Mouse (Mus musculus): ENCODE data around the gene Btn1a1. TPM values are rescaled to one million over a fixed set of nuclear protein-coding genes. Genes with fewer than 3 reads are reported as not detected.

Gene Btn1a1
- total and polyA plus RNA-seq, 2 experiments from 2014 or later = 0.24 to 0.89 TPM

DNA sequence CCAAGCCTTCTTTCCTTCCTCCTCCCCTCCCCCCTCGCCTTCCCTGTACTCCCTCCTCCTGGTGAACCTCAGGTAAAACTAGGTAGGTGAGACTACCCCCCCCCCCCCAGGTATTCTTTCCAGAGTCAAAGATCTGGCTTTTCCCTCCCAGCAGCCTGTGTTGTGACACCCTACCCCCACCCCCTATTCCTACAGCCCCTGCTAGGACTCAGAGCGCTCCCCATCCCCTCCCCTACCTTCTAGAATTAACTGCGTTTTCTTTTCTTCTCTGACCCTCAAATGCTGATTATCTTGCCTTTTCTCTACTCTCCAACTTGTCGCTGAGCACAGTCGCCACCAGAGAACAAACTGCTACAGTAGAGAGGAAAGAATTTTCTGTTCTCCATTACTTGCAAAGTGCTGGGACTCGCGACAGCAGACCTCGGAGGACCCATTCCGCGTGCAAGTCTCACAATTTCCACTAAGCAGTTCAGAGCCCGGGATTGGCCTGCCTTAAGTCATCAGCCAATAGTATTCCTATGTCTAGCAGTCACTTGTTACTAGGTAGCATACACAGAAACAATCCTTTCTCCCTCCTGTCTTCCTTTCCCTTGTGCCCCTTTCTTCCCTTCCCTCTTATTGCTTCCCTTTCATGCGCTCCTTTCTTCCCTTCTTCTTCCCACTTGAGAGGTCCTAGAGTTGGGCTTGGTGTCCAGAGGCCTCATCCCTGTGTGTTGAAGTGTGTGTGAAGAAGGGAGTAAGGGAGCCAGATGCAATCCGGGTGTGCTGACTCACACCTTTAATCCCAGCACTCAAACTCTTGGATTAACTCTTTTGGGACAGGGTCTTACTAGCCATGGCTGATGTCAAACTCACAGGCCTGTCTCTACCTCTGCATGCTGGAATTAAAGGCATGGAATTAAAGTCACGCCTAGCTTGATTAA lies 23.0 kb upstream of the Btn1a1 start, which contains the start of gene Btn2a2:
TSS of gene Btn2a2 (minus strand) at position 458 of the 923 bp plus-strand sequence.
- no peaks in the 10 kb centered on the region for H3K9me3 ChIP-seq (ENCODE audit: low read length)
- no peak within 1 kb of the TSS; the same call in 1 of the 2 replicates for H3K27ac ChIP-seq
- DNase-seq (ENCODE audit: low spot score) = peak; percentile 93
- no peak within 1 kb of the TSS for H3K9ac ChIP-seq (replicated peaks; ENCODE audit: low read length)
- peak within 1 kb of the TSS; percentile 35 for H3K4me3 ChIP-seq (ENCODE audit: low read length)
- H3K36me3 ChIP-seq (ENCODE audit: insufficient read depth, low read length) = no peaks in the 10 kb centered on the region
- peak; percentile 99 for ATAC-seq
- H3K27me3 ChIP-seq (ENCODE audit: insufficient read depth, low read length) = no peaks in the 10 kb centered on the region
- H3K4me1 ChIP-seq (ENCODE audit: insufficient read depth, low read length) = no peaks in the 10 kb centered on the region
- 5% methylated on average over 13 of the region's 14 CpGs for whole genome bisulfite sequencing
- peak within 1 kb of the TSS; percentile 65 for H3K4me2 ChIP-seq (ENCODE audit: low read depth, low read length)
- no peak for TF ChIP-seq CTCF (IDR thresholded peaks at IDR 0.05; ENCODE audit: low read depth)

DNA sequence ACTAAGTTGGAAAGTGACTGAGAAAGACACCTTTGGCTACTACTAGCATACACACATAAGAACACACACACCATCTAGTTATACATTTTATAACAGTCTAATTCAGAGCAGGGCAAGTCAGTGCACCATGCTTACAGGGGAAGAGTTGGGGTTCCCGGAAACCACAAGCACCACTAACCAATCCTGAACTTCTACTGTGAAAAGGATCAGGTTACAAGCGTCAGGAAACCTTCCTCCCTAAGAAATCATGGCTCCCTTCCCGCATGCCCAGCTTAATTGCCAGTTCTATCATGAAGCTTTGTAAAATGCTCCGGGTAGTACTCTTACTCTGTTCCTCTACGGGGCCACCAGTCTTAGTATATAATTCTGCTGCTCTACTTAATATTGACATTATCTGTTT lies 19.6 kb upstream of the Btn1a1 start:
- Histone ChIP-seq H3K4me2 (ENCODE audit: low read depth, low read length) (no peak overlapping the region), H3K27ac (no peak overlapping the region), H3K9ac (replicated peaks; ENCODE audit: low read length) (no peak overlapping the region), H3K36me3 (ENCODE audit: insufficient read depth, low read length) (no peaks in the 10 kb centered on the region), H3K27me3 (ENCODE audit: insufficient read depth, low read length) (no peaks in the 10 kb centered on the region), H3K4me1 (ENCODE audit: insufficient read depth, low read length) (no peaks in the 10 kb centered on the region), H3K9me3 (ENCODE audit: low read length) (no peaks in the 10 kb centered on the region), H3K4me3 (ENCODE audit: low read length) (no peak overlapping the region)
- 52% methylated on average over 5 of the region's 5 CpGs for WGBS
- no peak for DNase-seq (ENCODE audit: low spot score)
- ATAC-seq = no peak
- TF ChIP-seq CTCF (IDR thresholded peaks at IDR 0.05; ENCODE audit: low read depth) = no peak

DNA sequence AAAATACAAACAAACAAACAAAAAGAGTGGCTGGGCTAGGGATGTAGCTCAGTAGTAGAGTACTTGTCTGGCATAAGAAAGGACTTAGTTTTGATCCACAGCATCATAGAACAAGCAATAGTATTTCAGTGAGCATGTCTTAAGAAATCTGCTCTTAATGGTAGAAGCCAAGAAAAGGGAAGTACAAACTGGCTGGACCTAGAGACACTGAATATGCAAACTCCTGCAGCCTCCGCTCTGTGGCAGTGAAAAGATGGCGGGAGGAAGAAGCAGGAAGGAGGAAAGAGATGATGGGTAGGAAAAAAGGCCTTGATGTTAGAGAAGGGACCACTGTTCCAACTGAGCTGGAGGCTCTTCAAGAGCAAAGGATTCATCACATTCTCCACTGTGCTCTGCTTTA lies 17.5 kb upstream of the Btn1a1 start:
- ATAC-seq (no peak), DNase-seq (ENCODE audit: low spot score) (no peak)
- Histone ChIP-seq H3K9me3 (ENCODE audit: low read length) (no peaks in the 10 kb centered on the region), H3K27ac (no peak overlapping the region), H3K4me1 (ENCODE audit: insufficient read depth, low read length) (no peaks in the 10 kb centered on the region), H3K4me2 (ENCODE audit: low read depth, low read length) (no peak overlapping the region), H3K4me3 (ENCODE audit: low read length) (no peak overlapping the region), H3K27me3 (ENCODE audit: insufficient read depth, low read length) (no peaks in the 10 kb centered on the region), H3K9ac (replicated peaks; ENCODE audit: low read length) (no peak overlapping the region), H3K36me3 (ENCODE audit: insufficient read depth, low read length) (no peaks in the 10 kb centered on the region)
- WGBS = 88% methylated on average over 2 of the region's 2 CpGs
- TF ChIP-seq CTCF (IDR thresholded peaks at IDR 0.05; ENCODE audit: low read depth) = no peak

DNA sequence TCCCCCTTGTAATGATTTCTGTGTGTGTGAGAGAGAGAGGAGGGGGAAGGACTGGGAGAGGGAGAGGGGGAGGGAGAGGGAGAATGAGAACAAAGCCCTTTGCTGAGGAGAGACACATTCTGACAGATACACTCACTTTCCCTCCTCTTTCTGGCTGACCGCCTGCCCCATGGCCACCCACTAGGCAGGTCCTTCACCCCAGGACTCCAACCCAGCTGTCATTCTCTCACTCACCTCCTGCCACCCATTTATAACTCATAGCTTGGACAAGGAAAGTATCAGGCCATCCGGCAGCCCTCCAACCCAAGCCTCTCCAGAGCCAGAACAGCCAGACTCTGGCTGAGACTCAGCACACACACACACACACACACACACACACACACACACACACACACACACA lies 10.0 kb upstream of the Btn1a1 start:
- H3K9ac ChIP-seq (replicated peaks; ENCODE audit: low read length) = no peak overlapping the region
- no peaks in the 10 kb centered on the region for H3K27me3 ChIP-seq (ENCODE audit: insufficient read depth, low read length)
- DNase-seq (ENCODE audit: low spot score) (peak; percentile 61), ATAC-seq (peak; percentile 91)
- H3K36me3 ChIP-seq (ENCODE audit: insufficient read depth, low read length) = no peaks in the 10 kb centered on the region
- no peaks in the 10 kb centered on the region for H3K9me3 ChIP-seq (ENCODE audit: low read length)
- no peak overlapping the region for H3K4me2 ChIP-seq (ENCODE audit: low read depth, low read length)
- H3K27ac ChIP-seq = no peak overlapping the region
- TF ChIP-seq CTCF (IDR thresholded peaks at IDR 0.05; ENCODE audit: low read depth) = no peak
- WGBS = 18% methylated on average over 2 of the region's 2 CpGs
- H3K4me3 ChIP-seq (ENCODE audit: low read length) = no peak overlapping the region
- H3K4me1 ChIP-seq (ENCODE audit: insufficient read depth, low read length) = no peaks in the 10 kb centered on the region

DNA sequence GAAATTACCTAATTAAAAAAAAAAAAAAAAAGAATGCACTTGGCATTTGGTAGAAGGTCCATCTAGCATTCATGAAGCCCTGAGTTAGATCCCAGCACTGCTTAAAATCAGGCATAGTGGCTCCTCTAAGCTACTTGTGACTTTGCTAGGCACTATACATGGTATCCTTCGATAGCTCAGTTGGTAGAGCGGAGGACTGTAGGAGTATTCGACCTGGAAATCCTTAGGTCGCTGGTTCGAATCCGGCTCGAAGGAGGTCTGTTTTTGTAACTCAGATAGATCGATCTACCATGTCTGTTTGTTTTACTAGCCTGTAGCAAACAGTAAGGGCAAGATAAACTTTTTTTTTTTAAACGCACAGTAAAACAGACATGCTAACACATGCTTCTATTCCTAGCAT lies 1.2 kb upstream of the Btn1a1 start:
- Histone ChIP-seq H3K4me2 (ENCODE audit: low read depth, low read length) (no peak overlapping the region), H3K27me3 (ENCODE audit: insufficient read depth, low read length) (no peaks in the 10 kb centered on the region), H3K36me3 (ENCODE audit: insufficient read depth, low read length) (no peaks in the 10 kb centered on the region), H3K27ac (no peak overlapping the region), H3K4me1 (ENCODE audit: insufficient read depth, low read length) (peaks cover 4% of the 10 kb centered on the region; the same call in 1 of the 2 replicates), H3K4me3 (ENCODE audit: low read length) (no peak overlapping the region), H3K9ac (replicated peaks; ENCODE audit: low read length) (no peak overlapping the region), H3K9me3 (ENCODE audit: low read length) (no peaks in the 10 kb centered on the region)
- WGBS = 7% methylated on average over 9 of the region's 9 CpGs
- ATAC-seq (peak; percentile 68), DNase-seq (ENCODE audit: low spot score) (peak; percentile 69)
- no peak for TF ChIP-seq CTCF (IDR thresholded peaks at IDR 0.05; ENCODE audit: low read depth)

DNA sequence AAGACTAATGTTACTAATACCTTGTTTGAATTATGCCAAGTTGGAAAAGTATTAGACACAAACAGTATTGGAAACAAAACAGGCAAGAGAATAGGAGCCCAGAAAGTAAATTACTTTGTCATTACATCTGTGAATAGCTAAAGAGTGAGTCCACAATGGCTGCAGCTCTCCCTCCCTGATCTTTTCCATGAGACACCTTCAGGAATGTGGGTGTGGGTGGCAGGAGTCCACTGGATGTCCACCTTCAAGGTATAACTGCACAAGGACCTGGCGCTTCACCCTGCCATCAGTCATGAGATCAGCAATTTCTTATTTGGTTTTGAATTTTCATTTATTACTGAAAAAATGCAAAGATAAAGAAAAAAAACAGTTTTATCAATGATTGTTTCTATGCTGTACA lies 605 bp upstream of the Btn1a1 start:
- WGBS = 75% methylated on average over 1 of the region's 1 CpGs
- no peak for ATAC-seq
- peak overlapping the region; percentile 84 for H3K4me2 ChIP-seq (ENCODE audit: low read depth, low read length)

More for the DNA sequence above, 605 bp upstream of the Btn1a1 start:
- DNase-seq (ENCODE audit: low spot score) = no peak
- Histone ChIP-seq H3K27ac (no peak overlapping the region), H3K27me3 (ENCODE audit: insufficient read depth, low read length) (no peaks in the 10 kb centered on the region), H3K4me3 (ENCODE audit: low read length) (no peak overlapping the region), H3K9me3 (ENCODE audit: low read length) (no peaks in the 10 kb centered on the region), H3K9ac (replicated peaks; ENCODE audit: low read length) (no peak overlapping the region), H3K4me1 (ENCODE audit: insufficient read depth, low read length) (peaks cover 4% of the 10 kb centered on the region; the same call in 1 of the 2 replicates), H3K36me3 (ENCODE audit: insufficient read depth, low read length) (no peaks in the 10 kb centered on the region)
- TF ChIP-seq CTCF (IDR thresholded peaks at IDR 0.05; ENCODE audit: low read depth) = no peak

All from hindbrain, postnatal 0 days (tissue).